Mouse (Mus musculus): ENCODE data around the gene Clec10a.
A peak's percentile ranks its signal among the peaks of the same experiment; 100 is the strongest.
"Not testable (repeated sequence)": the region's sequence is repeated elsewhere in the genome, so short reads cannot be mapped to it uniquely, and the experiment has no call there.

The Clec10a gene

DNA sequence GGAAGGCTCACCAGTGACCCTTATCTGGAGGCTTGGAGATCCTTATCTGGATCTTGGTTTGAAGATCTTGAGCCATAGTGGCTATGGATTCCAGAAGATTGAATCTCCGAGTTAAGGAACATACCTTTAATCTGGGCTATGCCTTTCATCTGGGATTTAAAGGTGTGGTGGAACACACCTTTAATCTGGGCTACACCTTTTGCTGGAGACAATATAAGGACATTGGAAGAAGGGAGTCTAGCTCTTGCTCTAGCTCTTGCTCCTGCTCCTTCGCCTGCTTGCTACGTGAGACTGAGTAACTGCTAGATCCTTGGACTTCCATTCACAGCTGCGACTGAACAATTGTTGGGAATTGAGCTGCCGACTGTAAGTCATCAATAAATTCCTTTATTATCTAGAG, at the start of gene Clec10a:
TSS of gene Clec10a (plus strand) at position 301 of the 400 bp plus-strand sequence.
- DNase-seq, result not testable (repeated sequence)

DNA sequence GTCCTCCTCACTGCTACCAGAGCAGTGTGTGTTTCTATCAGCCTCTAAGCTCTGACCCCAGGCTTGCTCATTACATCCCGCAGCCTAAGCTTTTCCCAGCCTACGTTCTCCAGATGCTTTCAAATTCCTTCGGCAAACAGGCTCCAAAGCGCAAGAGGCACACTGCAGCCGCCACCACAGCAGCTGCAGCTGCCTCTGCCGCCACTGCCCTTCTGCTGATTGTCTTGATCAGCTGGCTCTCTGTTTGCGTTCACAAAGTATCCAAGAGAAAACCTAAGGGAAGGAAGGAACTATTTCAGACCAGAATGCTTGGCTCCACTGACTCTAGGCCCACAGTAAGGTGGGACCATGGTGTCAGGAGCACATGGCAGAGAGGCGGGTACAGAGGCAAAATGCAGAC, 48.9 kb upstream of the Clec10a start:
- no peak for DNase-seq

DNA sequence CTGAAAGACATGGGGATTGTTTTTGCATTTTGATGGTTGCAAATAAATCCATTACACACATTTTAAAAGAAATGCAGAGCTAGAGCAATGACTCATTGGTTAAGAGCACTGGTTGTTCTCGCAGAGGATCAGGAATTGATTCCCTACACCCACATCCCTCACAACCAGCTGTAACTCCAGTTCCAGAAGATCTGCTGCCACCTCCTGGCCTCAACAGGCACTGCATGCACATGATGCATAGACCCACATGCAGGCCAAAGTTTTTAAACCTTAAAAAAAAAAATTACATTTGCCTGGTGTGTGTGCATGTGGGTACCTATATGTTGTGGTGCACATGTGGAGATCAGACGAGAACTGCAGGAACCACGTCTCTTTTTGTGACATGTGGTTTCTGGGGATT, 45.9 kb upstream of the Clec10a start:
- peak in 1 of 2 experiments; percentile 5 for DNase-seq

DNA sequence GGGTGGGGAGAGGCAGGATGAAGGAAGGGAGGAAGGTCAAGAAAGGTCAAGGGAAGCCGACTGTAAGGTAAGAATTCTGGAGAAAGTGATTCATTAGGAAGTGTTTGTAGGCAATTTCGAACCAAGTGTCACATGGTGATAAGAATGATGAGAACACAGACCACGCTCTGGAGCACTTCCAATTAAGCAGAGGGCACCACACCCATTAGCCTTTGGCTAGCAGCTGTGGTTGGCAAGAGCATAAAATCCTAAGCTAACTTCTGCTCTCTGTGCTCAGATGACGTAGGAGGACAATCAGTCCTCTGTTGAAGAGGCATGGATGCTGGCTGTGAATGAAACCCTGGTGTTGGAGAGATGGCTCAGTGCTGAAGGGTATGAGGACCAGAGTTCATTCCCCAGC, 41.4 kb upstream of the Clec10a start:
- no peak for DNase-seq

DNA sequence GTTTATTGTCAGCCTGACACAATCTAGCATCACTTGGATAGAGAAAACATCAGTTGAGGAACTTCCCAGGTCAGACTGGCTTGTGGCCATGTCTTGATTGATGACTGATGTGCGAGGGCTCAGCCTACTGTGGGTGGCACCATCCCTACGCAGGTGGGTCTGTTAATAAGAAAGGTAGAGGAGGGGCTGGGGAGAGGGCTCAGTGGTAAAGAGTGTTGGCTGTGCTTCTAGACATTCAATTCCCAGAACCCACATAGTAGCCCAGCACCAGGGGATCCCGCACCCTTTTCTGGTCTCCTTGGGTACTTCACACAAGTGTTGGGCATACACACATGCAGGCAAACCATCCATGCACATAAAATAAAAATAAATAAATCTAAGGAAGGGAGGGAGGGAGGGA, 40.1 kb upstream of the Clec10a start:
- DNase-seq, result no peak

DNA sequence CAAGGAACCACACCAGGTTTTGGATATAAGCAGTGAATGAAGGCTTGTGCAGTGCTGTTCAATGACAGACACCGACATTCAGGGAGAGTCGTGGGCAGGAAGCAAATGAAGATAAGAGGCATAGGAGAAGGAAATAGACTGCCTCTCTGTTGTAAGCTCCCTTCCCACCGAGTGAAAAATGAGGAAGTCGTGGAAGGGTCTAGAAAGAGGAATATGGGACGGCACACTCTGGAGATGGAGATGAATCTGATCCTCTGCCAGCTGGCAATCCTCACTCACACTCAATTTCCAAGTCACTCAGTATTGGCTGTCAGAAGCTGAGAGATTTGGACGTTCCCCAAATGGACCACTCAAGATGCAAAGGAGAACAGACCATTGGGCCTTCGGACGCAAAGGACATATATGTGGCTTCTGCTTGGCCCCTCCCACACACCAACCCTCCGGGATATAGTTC, 26.0 kb upstream of the Clec10a start, which contains the start of gene Mgl2:
TSS of gene Mgl2 (plus strand) at position 404 of the 454 bp plus-strand sequence.
- no peak for DNase-seq

DNA sequence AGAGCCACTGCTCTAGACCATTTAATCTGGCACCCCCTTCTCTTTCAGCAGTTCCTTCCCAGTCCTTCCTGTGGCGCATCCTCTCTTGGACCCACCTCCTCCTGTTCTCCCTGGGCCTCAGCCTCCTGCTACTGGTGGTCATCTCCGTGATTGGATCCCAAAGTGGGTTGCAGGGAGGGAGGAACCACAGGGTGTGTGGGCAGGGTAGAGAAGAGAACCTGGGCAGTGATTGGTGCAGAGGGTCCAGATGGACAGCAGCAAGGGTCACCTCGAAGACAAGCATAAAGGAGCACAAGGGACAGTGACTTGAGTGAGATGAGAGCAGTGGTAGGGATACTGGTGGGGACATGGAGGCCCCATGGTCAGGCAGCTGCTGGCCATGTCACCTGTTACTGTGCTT, 21.0 kb upstream of the Clec10a start:
- DNase-seq, result not testable (repeated sequence)

DNA sequence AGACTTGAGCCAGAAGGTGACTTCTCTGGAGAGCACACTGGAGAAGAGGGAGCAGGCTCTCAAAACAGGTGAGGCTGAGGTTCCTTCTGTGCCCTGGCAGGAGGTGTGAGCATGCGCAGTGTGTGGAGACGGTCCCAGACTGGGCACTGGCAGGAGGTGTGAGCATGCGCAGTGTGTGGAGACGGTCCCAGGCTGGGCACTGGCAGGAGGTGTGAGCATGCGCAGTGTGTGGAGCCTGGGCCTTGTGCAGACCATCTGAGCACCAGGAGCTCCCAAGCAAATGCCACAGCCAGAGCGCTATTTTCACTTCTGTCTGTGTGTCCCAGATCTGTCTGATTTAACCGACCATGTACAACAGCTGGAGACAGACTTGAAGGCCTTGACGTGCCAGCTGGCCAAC, 20.1 kb upstream of the Clec10a start:
- DNase-seq, result peak; percentile 12 to 31

DNA sequence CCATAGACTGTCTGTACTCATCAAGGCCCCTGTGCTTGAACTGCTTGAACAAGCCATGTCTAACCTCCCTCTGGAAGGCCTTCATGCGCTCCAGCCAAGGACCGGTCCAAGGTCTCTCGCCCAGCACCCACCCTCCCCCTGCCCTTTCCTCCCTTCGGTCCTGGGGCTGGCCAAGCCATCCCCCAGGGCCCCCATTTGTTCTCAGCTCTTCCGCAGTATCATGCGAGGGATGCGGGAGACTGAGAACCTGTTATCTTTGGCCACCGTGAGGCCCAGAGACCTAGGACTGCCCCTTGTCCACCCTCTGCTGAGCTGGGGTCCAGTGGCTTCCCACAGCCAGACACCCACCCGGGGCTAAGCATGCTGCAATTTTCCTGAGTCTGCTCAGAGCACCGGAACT, 16.8 kb upstream of the Clec10a start:
- DNase-seq, result no peak

DNA sequence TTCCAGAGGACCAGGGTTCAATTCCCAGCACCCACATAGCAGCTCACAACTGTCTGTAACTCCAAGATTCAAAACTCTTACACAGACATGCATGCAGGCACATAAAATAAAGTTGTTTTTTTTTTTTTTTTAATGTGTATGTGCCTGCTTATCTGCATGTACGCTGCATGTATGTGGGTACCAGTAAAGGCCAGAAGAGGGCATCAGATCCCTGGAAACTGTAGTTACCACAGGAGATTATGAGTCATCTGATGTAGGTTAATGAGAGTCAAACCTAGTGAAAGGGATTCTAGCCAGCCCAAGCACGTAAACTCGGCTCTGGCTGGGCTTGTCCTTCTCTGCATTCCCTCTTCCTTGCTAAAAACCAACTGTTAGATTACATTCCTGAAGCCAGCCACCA, 4.9 kb upstream of the Clec10a start:
- DNase-seq, result no peak

DNA sequence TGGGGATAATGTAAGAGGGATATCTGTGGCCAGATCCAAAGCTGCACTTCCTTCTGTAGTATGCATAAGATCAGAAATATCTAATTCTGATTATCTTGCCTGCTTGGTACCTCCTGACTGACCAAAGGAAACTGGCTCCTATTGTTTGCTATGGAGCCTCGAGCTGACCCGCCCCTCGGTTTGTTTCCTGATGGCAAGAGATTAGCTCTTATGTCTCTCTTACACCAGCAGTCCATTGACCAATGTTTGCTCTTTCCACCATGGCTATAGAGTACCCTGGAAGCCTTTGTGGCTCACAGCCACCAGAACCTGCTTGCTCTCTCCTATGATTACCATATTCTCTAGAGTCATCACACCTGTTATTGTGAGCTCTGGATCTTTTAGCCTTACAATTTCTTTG, 6.3 kb downstream of the Clec10a start:
- DNase-seq, result no peak

DNA sequence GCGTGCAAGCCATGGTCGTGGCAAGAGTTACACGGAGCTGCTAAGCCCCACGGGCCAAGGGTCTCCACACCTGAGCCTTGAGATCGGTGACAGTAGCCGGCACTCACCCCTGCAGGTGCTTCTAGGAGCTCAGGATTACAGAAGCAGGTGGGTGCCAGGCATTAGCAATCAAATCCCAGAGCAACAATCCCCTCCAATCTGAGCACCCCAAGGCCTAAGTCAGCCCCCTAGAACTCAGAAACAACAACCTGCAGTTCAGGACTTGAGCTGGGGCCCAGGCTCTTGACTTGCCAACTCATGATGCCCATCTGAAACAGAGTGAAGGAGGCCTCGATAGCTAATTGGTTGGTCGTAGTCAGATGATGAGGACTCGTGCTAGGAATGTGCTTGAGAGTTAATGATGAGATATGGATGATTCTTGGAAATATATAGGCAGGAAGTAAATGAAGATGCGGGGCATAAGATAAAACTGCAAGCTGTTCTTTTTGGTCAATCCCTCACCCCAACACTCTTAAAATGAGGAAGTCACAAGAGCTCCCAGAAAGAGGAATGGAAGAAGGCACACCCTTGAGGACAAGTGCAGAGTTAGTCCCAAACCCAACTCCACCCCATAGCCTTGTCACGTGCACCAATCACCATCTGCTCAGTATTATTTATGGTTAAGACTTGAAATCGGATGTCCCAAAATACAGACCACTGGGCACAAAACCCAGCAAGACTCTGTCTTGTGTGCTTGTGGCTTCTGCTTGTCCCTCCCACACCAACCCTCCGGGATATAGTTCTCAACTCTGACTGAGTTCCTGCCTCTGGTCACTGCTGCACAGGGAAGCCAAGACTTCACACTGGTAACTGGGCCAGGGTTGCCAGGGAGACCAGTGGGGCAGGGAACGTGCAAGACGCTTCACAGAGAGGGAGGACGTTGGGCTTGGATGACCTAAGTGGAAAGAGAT, 10.2 kb downstream of the Clec10a start:
- no peak for DNase-seq

DNA sequence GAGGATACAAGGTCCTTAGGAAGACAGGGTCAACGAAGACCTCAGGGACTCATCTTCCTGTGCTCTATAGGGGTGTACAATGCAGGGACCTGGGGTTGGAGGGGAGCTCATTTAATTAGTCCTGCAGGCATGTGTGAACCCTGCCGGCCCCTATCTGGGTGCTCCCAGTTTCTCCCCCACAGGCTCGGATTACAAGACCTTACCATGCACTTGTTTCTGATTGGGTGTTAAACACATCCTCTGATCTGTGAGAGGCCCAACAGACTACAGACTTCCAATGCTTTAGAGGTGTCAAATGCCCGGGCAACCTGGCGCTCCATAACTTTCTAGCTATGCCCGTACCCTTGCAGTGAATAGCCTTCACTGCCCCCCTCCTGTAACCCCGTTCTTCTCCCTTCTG, 12.1 kb downstream of the Clec10a start:
- DNase-seq, result no peak

DNA sequence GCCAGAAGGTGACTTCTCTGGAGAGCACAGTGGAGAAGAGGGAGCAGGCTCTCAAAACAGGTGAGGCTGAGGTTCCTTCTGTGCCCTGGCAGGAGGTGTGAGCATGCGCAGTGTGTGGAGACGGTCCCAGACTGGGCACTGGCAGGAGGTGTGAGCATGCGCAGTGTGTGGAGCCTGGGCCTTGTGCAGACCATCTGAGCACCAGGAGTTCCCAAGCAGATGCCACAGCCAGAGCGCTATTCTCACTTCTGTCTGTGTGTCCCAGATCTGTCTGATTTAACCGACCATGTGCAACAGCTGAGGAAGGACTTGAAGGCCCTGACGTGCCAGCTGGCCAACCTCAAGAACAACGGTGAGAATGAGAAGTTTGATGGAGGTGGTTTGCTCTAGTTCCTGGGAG, 13.5 kb downstream of the Clec10a start:
- DNase-seq, result peak; percentile 38 to 44

DNA sequence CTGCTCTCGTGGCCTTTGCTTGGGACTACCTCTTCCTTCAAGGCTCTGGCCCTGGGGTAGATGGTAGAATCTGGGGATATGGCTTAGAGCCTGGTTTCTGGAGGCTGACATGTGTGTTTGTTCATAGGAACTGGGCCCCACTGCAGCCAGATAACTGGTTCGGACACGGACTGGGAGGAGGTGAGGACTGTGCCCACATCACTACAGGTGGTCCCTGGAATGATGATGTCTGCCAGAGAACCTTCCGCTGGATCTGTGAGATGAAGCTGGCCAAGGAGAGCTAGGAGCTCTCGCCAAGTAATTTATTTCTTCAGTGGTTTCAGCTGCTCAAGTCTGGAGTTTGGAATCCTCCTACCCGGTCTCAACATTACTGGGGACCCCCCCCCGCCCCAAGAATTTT, 14.3 kb downstream of the Clec10a start:
- DNase-seq, result peak; percentile 52 to 56

DNA sequence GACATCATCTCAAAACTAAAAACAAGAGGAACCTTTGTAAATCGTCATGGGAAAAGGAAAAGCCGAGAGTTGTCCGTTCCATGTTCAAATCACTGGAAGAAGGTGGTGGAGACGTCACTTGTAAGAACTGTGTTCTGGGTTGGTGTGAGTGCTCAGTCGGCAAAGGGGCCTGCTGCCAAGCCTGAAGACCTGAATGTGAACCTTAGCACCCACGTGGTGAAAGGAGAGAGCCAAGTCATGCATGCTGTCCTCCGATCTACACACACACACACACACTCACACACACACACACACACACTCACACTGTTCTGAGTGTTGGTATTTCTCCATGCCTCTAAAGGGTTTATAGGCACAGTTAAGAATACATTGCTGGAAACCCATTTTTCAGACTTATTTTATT, 15.2 kb downstream of the Clec10a start:
- DNase-seq, result no peak

DNA sequence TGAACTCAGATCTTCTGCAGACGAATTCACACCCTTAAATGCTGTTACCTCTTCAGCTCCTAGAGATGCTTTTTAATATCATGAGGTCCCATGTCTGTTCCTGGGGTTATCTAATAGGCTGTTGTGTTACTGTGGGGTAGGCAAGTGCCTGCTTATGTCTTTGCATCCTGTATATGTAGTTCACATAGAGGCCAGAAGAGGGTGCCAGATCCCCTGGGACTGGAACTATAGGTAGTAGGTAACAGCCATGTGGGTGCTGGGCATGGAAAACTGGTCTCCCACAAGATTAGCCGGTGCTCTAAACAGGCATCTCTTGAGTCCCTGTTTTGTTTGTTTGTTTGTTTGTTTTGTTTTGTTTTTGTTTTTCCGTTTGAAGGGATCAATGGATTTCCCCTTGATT, 15.8 kb downstream of the Clec10a start:
- peak; percentile 19 to 33 for DNase-seq

DNA sequence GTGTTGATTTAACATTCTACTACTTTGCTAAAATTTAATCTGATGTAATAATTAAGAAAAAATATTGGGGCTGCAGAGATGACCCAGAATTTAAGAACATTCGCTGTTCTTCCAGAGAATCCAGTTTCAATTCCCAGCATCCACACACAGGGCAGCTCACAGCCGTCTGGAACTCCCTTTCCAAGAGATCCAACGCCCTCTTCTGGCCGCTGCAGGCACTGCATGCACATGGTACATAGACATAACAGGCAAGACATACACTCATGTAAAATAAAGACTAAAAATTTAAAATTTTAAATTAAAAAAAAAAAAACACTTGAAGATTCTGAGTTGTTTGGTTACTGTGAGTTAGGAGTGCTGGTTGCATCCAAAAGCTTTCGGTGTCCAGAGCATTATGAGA, 16.3 kb downstream of the Clec10a start:
- no peak for DNase-seq

DNA sequence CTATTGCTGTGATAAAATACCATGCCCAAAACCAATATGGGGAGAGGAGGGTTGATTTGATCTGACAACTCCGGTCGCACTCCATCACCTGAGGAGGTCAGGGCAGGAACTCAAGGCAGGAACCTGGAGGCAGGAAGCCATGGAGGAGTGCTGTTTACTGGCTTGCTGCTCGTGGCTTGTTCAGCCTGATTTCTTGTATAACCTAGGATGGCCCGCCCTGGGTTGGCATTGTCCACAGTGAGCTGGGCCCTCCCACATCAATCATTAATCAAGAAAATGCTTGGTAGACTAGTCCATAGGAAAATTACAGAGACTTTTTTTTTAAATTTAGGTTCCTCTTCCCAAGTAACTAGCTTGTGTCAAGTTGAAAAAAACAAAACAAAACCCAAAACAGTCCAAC, 18.5 kb downstream of the Clec10a start:
- DNase-seq, result no peak

DNA sequence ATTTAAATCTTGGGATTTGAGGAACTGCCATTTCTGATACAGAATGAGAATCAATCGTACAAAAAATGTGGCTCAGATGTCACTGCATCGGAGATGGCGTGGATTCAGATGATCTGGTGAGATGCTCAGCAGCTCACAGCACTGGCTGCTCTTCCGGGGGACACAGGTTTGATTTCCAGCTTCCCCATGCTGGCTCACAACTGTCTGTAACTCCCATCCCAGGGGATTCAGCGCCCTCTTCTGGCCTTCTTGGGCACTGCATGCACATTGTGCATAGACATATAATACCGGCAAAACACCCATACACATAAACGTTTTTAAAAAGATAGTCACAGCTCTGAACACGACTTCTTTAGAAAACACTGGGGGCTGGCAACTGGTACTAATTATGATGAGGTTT, 21.6 kb downstream of the Clec10a start:
- DNase-seq, result peak in 1 of 2 experiments; percentile 19

DNA sequence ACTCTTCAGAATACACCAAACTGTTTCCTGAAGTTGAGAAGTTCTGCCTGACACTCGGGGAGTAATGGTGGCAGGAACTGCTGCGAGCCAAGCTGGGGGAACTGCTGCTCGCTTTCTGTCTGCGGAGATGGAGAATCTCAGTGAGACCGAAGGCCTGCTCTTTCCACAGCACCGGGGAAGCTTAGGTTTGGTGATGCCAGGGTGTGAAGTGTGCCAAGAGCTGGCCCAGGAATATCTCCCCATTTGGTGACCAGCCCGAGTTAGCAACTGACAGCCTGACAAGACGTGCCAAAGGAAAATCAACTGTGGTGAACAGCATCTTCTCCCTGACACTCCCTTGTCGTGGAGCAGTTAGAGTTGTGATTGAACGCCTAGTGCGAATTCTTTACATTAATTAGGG, 22.3 kb downstream of the Clec10a start:
- DNase-seq, result peak; percentile 28 to 45

DNA sequence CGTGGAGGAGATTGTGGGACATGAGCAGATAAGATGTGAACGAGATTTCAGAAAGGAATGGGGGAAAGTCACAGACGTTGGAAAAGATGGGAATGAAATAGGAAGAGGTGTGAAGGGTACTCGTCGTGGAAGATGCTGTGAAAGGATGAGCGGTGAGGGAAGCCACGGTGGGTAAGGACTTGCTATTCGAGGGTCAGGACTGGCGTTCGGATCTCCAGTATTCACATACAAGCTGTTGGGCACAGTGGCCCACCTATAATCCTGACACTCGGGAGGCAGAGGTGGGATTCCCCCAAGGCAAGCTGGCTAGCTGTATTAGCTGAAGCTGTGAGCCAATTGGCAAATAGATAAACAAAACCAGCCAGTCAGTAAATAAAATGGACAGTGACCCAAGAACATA, 22.8 kb downstream of the Clec10a start:
- no peak for DNase-seq

DNA sequence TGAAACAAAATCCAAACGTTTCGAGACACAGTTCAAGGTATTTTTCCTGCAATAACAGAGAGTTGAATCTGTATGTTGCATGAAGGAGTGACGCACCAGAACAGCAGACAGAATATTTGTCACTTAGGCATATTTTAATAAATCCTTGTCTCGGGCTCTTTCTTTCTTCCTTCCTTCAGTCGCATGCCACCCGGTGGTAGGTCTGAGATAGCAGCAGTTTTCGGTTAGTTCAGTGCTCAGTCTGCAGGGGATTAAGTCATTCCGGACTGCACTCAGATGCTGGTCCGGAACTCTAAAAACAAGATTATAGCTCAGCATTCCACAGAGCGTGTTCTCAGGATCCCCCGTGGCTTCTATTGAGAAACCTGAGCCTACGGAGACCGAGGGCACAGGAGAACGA, 23.4 kb downstream of the Clec10a start:
- peak; percentile 33 to 42 for DNase-seq

DNA sequence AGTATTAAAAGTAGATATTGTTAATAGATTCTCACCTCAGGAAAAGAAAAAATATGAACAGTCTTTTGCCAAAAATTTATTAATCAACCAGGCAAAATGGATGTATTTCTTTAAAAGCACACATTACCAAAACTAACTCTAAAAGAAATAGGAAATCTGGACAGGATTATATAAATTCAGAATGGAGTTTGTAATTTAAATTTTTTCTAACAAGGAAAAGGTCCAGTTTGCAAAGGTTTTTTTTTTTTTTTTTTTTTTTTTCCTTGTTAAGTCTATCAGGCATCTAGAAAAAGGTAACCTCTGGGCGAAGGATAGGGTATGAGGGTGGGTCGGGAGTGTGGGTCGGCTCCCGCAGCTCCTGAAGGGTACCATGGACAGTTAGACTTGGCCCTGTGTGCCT, 24.5 kb downstream of the Clec10a start:
- no peak for DNase-seq

DNA sequence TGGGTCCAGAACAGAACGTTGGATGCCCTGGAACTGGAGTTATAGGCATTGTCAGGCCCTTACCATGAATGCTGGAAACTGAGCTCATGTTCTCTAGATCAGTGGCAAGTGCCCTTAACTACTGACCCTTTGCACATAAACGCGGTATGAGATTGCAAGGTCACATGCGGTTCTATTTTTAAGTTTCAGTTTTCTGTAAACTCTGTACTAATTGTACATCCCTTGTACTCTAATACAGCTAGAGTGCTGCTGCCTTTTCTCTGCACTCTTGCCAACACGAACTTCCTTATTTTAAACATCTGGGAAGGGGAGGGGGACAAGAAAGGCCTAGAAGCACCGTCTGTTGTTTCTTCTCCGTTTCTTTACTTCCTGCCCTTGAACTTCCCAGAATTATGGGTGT, 29.1 kb downstream of the Clec10a start:
- DNase-seq, result no peak

All from cerebellum, adult 18-20 months (tissue).